Mouse (Mus musculus) limb, embryonic 15.5 days (tissue): ENCODE measurements around the gene 1700001L19Rik. TPM values are rescaled to one million over a fixed set of nuclear protein-coding genes. Genes with fewer than 3 reads are reported as not detected.
"Not testable (repeated sequence)": the region's sequence is repeated elsewhere in the genome, so short reads cannot be mapped to it uniquely, and the experiment has no call there.

Experiments used
- ATAC-seq: fragments of 200-750 bp; cut with Nextera tagmentation; 2 replicates; pipeline ENCODE4 v1.8.0; 2017; ENCODE audit warnings: low read depth, moderate TSS enrichment; ENCODE audit not compliant: insufficient number of reproducible peaks, low FRiP score, low TSS enrichment
- H3K27ac ChIP-seq: fragments of 300-500 bp; sonication (generic); 2 replicates; pipeline ENCODE4 v1.5.1; 2015; ENCODE audit warnings: moderate library complexity, mild to moderate bottlenecking, inconsistent platforms
- H3K27me3 ChIP-seq: fragments of 300-500 bp; sonication (generic); 2 replicates; pipeline ENCODE4 v1.6.1; 2015; ENCODE audit warnings: inconsistent platforms
- H3K36me3 ChIP-seq: fragments of 300-500 bp; sonication (generic); 2 replicates; pipeline ENCODE4 v1.6.1; 2015; ENCODE audit warnings: inconsistent platforms
- H3K4me1 ChIP-seq: fragments of 300-500 bp; sonication (generic); 2 replicates; pipeline ENCODE4 v1.6.1; 2015; ENCODE audit warnings: inconsistent platforms
- H3K4me2 ChIP-seq: fragments of 300-500 bp; sonication (generic); 2 replicates; pipeline ENCODE4 v1.6.1; 2015; ENCODE audit warnings: mild to moderate bottlenecking, inconsistent platforms
- H3K4me3 ChIP-seq: fragments of 300-500 bp; sonication (generic); 2 replicates; pipeline ENCODE4 v1.5.1; 2015; ENCODE audit warnings: mild to moderate bottlenecking, inconsistent platforms
- H3K9ac ChIP-seq: fragments of 300-500 bp; sonication (generic); 2 replicates; pipeline ENCODE4 v1.6.1; 2015; ENCODE audit warnings: inconsistent platforms
- H3K9me3 ChIP-seq: fragments of 300-500 bp; sonication (generic); 2 replicates; pipeline ENCODE4 v1.6.1; 2016; ENCODE audit warnings: inconsistent platforms
- WGBS: fragments of 180-500 bp; shearing (Covaris S2); methylation state at CpG from one replicate; pipeline ENCODE4 v1.1.7; 2015; 5-methylcytosine and 5-hydroxymethylcytosine counted together
- polyA plus RNA-seq: library from polyadenylated mRNA; unstranded; fragments of >200 nt; fragmentation: Nextera tagmentation; extraction: Ambion mirVana; gene quantifications from 2 replicates; pipeline ENCODE4 v1.2.1, GENCODE M21; 2015

1700001L19Rik gene
- polyA plus RNA-seq: 0.31 and 0.45 TPM in 2 replicates

DNA sequence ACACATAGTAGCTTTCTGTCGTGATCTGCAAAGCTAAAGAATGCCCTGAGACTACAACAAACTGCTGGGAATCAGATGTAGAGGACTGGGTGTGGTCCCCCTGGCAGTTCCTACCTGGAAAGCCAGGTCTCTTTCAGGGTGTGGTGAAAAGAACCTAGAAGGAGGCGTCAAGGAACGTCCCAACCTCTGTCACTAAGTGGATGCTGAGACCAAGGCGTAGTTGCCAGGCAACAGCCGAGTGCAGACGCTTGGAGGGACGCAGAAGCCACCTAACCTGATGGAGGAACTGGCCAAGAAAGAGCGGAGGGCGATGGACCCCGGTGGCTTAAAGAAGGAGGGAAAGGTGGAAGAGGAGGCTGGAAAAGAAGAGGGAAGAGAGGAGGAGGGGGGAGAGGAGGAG lies at the start of gene 1700001L19Rik:
Gene 1700001L19Rik, plus strand, starts transcription at position 223 of the 400 bp plus-strand sequence.
- Histone ChIP-seq H3K4me3 (0 out of 2 replicates have a peak within 1 kb of the TSS, but pooled peaks have one; percentile 4), H3K36me3 (peaks cover 12% of the 10 kb centered on the region), H3K27me3 (no peaks in the 10 kb centered on the region), H3K4me1 (peaks cover 11% of the 10 kb centered on the region), H3K27ac (no peak within 1 kb of the TSS), H3K9me3 (no peaks in the 10 kb centered on the region), H3K9ac (no peak within 1 kb of the TSS), H3K4me2 (peak within 1 kb of the TSS; percentile 31)
- ATAC-seq: no peak
- 13% methylated on average over 9 of the region's 10 CpGs for WGBS

GRCm38 (mm10) chr13:68553391-68553790 lies 43.8 kb upstream of the 1700001L19Rik start:
- not testable (repeated sequence) for ATAC-seq, H3K4me2 ChIP-seq, H3K27ac ChIP-seq, H3K9me3 ChIP-seq, H3K4me1 ChIP-seq, H3K36me3 ChIP-seq, H3K27me3 ChIP-seq, H3K9ac ChIP-seq, H3K4me3 ChIP-seq
- WGBS: 19% methylated on average over 6 of the region's 6 CpGs

DNA sequence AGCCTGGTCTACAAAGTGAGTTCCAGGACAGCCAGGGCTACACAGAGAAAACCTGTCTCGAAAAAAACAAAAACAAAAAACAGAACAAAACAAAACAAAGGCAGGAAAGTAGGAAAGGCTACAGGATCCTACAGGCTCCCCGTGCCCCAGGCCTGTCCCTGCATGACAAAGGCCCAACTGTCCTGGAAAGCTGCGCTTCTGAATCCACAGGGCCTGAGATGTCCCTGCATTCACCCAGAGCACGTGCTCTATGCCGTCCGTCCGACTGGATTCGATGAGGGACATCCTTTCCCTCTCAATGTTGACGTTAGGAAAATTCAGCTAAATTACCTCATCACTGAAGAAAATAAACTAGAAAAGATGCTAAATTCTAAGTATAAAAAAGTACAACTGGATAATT lies 29.1 kb upstream of the 1700001L19Rik start:
- Histone ChIP-seq H3K36me3 (peaks cover 73% of the 10 kb centered on the region), H3K27me3 (no peaks in the 10 kb centered on the region), H3K9ac (no peak overlapping the region), H3K4me2 (no peak overlapping the region), H3K4me3 (no peak overlapping the region), H3K27ac (no peak overlapping the region), H3K9me3 (no peaks in the 10 kb centered on the region), H3K4me1 (peaks cover 6% of the 10 kb centered on the region; the same call in 1 of the 2 replicates)
- WGBS: 92% methylated on average over 9 of the region's 9 CpGs
- ATAC-seq: no peak

DNA sequence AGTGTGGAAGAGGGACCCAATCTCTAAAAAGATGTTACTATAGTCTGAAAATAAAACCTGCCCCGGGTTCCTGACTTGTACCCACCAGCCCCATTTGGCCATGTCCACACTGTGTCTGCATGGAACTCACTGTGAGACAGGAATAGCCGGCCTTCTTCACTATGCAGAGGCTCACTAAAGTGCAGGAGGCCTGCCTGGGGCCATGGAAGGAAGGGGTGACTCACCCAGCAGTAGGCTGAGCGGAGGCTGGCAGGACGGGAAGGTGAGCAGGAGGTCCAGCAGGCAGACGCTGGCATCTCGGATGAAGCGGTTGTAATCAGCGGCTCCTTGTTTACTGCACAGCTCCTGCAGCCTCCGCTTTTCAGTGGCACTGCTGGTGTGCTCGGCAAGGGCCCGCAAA lies 28.7 kb upstream of the 1700001L19Rik start:
- no peaks in the 10 kb centered on the region for H3K9me3 ChIP-seq
- no peaks in the 10 kb centered on the region for H3K27me3 ChIP-seq
- no peak overlapping the region for H3K4me3 ChIP-seq
- 92% methylated on average over 11 of the region's 11 CpGs for WGBS
- H3K36me3 ChIP-seq: peaks cover 69% of the 10 kb centered on the region
- no peak for ATAC-seq
- no peak overlapping the region for H3K4me2 ChIP-seq
- H3K9ac ChIP-seq: no peak overlapping the region
- H3K4me1 ChIP-seq: peaks cover 10% of the 10 kb centered on the region; the same call in 1 of the 2 replicates
- H3K27ac ChIP-seq: no peak overlapping the region

DNA sequence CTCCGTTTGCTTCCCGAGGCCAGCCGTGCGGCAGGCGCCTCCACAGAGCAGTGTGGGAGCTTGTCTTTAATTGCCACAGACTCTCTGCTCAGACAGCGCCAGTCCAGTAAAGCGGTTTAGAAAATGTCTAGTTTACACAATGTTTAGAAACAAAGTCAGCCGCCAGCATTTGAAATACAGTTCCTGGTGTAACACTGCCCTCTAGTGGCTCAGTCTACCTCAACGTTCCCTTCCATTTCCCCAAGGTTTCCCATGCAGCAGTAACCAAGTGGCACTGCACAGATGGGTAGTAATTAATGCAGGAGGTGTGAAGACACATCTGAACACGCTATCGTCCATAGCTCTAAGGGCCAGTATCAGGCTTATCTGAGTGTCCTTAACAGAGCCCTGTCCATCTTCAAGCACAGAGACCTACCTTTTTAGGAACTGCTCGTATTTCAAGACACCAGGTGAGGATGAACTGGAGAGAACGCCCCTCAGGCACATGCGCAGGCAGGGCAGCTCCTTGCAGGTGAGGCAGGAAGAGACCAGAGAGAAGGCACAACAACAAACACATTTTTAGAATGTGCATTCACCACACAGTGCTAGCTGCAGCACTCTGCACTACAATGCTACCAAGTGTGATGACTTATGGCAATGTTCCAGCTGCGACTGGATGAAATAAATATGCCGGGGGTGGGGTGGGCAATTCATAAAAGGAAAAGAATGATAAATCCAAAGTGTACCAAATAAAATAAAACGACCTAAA lies 27.5 kb upstream of the 1700001L19Rik start:
- no peak overlapping the region for H3K9ac ChIP-seq
- H3K9me3 ChIP-seq: no peaks in the 10 kb centered on the region
- no peak overlapping the region for H3K4me3 ChIP-seq
- ATAC-seq: no peak
- 49% methylated on average over 17 of the region's 17 CpGs for WGBS
- peaks cover 59% of the 10 kb centered on the region for H3K36me3 ChIP-seq
- no peaks in the 10 kb centered on the region for H3K27me3 ChIP-seq
- no peak overlapping the region for H3K4me2 ChIP-seq
- H3K27ac ChIP-seq: no peak overlapping the region
- H3K4me1 ChIP-seq: peaks cover 15% of the 10 kb centered on the region; the same call in 1 of the 2 replicates

- Histone ChIP-seq H3K4me1 (peaks cover 15% of the 10 kb centered on the region; the same call in 1 of the 2 replicates), H3K9me3 (no peaks in the 10 kb centered on the region), H3K36me3 (peaks cover 55% of the 10 kb centered on the region), H3K27ac (peak overlapping the region; percentile 76; the same call in 1 of the 2 replicates), H3K9ac (no peak overlapping the region), H3K4me3 (no peak overlapping the region), H3K4me2 (no peak overlapping the region), H3K27me3 (no peaks in the 10 kb centered on the region)
- no peak for ATAC-seq
- WGBS: 63% methylated on average over 19 of the region's 19 CpGs
These were observed 25.0 kb upstream of the 1700001L19Rik start for GRCm38 (mm10) chr13:68572247-68572646.

DNA sequence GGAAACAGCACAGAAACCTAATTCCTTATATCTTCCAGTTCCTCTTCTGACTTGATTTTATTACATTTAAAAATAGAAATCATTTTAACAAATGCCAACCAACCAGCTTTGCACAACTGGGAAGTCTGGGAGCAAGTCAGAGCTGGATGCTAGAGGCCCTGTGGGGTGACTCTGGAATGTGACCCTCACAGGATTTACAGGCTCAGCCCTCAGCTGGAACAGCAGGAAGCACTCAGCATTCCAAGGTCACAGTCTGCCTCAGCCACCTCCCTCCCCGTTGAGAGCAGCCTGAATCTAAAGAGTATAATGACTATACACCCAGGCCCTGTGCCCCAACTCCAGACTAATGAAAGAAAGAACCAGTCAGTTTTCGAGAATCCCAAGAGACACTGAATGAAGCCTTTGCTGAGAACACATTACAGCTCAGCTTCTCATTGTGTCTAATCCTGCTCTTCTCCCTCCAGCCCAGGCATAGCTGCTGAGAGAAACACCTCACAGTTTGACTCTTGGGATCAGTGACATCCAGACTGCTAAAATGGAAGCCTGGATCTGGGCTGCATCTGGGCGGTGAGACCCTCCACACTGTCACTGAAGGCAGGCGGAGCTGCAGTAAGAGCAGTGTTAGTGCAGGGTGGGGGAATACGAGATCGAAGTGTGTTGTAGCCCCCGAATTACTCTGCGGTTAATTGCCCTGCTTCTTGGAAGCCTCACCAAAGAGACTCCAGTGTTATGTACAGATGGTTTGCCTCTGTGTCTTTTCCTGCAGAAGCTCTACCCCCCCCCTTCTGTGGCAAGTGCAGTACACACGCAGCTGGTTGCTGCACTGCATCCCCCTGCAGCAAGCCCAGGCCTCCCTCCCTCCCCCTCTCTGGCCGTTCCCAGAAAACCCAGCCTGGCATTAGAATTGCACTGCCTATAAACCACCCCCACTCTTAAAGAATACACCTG lies 24.0 kb upstream of the 1700001L19Rik start:
- H3K4me3 ChIP-seq: no peak overlapping the region
- no peaks in the 10 kb centered on the region for H3K9me3 ChIP-seq
- no peak overlapping the region for H3K9ac ChIP-seq
- peak overlapping the region; percentile 76 for H3K27ac ChIP-seq
- ATAC-seq: peak; percentile 72
- peaks cover 57% of the 10 kb centered on the region for H3K36me3 ChIP-seq
- no peaks in the 10 kb centered on the region for H3K27me3 ChIP-seq
- H3K4me2 ChIP-seq: no peak overlapping the region
- peaks cover 15% of the 10 kb centered on the region; the same call in 1 of the 2 replicates for H3K4me1 ChIP-seq
- WGBS: 36% methylated on average over 10 of the region's 10 CpGs

GRCm38 (mm10) chr13:68574398-68574797 lies 22.8 kb upstream of the 1700001L19Rik start:
- Histone ChIP-seq H3K36me3 (peaks cover 53% of the 10 kb centered on the region), H3K4me1 (peaks cover 15% of the 10 kb centered on the region; the same call in 1 of the 2 replicates), H3K9me3 (no peaks in the 10 kb centered on the region), H3K9ac (no peak overlapping the region), H3K27ac (no peak overlapping the region), H3K4me2 (no peak overlapping the region), H3K27me3 (no peaks in the 10 kb centered on the region), H3K4me3 (no peak overlapping the region)
- ATAC-seq: no peak
- WGBS: 75% methylated on average over 4 of the region's 4 CpGs

DNA sequence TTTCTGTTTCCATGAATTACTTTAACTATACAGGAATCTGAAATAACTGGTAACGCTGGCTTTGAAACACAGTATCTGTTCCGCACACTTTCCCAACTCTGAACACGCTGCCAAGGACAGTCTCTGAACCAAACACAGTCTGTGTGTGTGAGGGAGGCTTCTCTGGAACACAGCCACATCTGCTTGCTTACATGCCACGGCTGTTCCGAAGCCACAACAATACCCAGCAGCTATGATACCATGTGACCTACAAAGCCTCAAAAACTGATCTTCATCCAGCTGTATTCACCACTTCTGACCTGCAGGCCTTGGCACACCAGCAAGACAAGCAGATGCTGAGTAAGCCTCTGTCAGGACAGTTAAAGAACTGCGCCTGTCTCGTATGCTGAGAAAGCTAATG lies 19.3 kb upstream of the 1700001L19Rik start:
- 82% methylated on average over 7 of the region's 7 CpGs for WGBS
- no peak for ATAC-seq
- Histone ChIP-seq H3K9ac (no peak overlapping the region), H3K4me1 (peaks cover 21% of the 10 kb centered on the region), H3K4me2 (no peak overlapping the region), H3K9me3 (no peaks in the 10 kb centered on the region), H3K27ac (no peak overlapping the region), H3K36me3 (peaks cover 34% of the 10 kb centered on the region), H3K27me3 (no peaks in the 10 kb centered on the region), H3K4me3 (no peak overlapping the region)

DNA sequence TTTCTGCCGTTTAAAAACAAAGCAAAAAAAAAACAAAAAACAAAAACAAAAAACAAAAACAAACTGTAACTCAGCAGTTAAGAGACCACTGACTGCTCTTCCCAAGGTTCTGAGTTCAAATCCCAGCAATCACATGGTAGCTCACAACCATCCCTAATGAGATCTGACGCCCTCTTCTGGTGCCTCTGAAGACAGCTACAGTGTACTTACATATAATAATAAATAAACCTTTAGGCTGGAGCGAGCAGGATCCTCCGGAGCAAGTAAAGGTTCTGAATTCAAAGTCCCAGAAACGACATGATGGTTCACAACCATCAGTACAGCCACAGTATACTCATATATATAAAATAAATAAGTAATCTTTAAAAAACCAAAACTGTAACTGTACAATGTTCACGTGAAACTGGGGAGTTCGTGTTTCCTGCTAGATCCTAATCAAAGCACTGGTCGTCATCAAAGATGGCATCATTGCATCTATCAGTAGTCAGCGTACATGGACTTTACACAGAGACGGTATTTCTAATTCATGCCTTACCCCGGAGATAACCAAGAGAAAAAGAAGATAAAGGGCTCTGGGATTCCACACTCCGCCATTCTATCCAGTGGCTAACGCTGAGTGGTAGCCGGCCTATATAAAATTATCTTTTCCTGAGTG lies 16.0 kb upstream of the 1700001L19Rik start:
- ATAC-seq: no peak

GRCm38 (mm10) chr13:68581747-68582516 lies 15.3 kb upstream of the 1700001L19Rik start, which contains the start of the genes Mtrr and Fastkd3:
TSS of gene Mtrr (minus strand) at chr13:68582149.
TSS of gene Fastkd3 (plus strand) at chr13:68582234.
- WGBS: under 1% methylated on average over 81 of the region's 81 CpGs
- H3K27ac ChIP-seq: peak within 1 kb of the TSS; percentile 91
- H3K4me2 ChIP-seq: peak within 1 kb of the TSS; percentile 61
- peak within 1 kb of the TSS; percentile 94 for H3K4me3 ChIP-seq
- H3K9ac ChIP-seq: peak within 1 kb of the TSS; percentile 85
- H3K27me3 ChIP-seq: no peaks in the 10 kb centered on the region
- ATAC-seq: peak; percentile 97
- H3K36me3 ChIP-seq: peaks cover 49% of the 10 kb centered on the region
- H3K4me1 ChIP-seq: peaks cover 20% of the 10 kb centered on the region; the same call in 1 of the 2 replicates
- no peaks in the 10 kb centered on the region for H3K9me3 ChIP-seq

More for the DNA sequence above, 16.0 kb upstream of the 1700001L19Rik start:
- H3K36me3 ChIP-seq: peaks cover 49% of the 10 kb centered on the region
- no peaks in the 10 kb centered on the region for H3K27me3 ChIP-seq
- H3K4me1 ChIP-seq: peaks cover 20% of the 10 kb centered on the region; the same call in 1 of the 2 replicates
- H3K27ac ChIP-seq: peak overlapping the region; percentile 91
- H3K4me2 ChIP-seq: peak overlapping the region; percentile 61
- peak overlapping the region; percentile 94 for H3K4me3 ChIP-seq
- no peaks in the 10 kb centered on the region for H3K9me3 ChIP-seq
- 21% methylated on average over 14 of the region's 14 CpGs for WGBS
- H3K9ac ChIP-seq: peak overlapping the region; percentile 56
